Mouse (Mus musculus) heart, embryonic 14.5 days (tissue): ENCODE data around the gene Fgd2. TPM values are rescaled to one million over a fixed set of nuclear protein-coding genes. Genes with fewer than 3 reads are reported as not detected.

Experiments used
- ATAC-seq: fragments of 200-750 bp; cut with Nextera tagmentation; 2 replicates; pipeline ENCODE4 v1.8.0; 2017; ENCODE audit warnings: low read depth, moderate TSS enrichment; ENCODE audit not compliant: insufficient number of reproducible peaks, insufficient read depth, low FRiP score
- H3K27ac ChIP-seq, 2 experiments: fragments of 200-500 bp in 1 of 2; fragments of 300-500 bp in 1 of 2; sonication (generic) in 1 of 2; replicated peaks in 1 of 2; 2 replicates each; pipeline ENCODE4 v1.5.1; 2012 to 2014; ENCODE audit warnings: low read depth in 2 of 2, low read length in 2 of 2, control low read depth in 1 of 2, mild to moderate bottlenecking in 1 of 2, mixed read lengths in 1 of 2; ENCODE audit not compliant: control insufficient read depth in 1 of 2, insufficient read depth in 1 of 2
- H3K27me3 ChIP-seq: fragments of 300-500 bp; sonication (generic); 2 replicates; pipeline ENCODE4 v1.6.1; 2014; ENCODE audit warnings: mild to moderate bottlenecking, low read length, control low read depth; ENCODE audit not compliant: control insufficient read depth, insufficient read depth
- H3K36me3 ChIP-seq: fragments of 300-500 bp; sonication (generic); 2 replicates; pipeline ENCODE4 v1.6.1; 2014; ENCODE audit warnings: mild to moderate bottlenecking, control low read depth, low read length, mixed read lengths; ENCODE audit not compliant: control insufficient read depth, insufficient read depth
- H3K4me1 ChIP-seq, 2 experiments: fragments of 200-500 bp in 1 of 2; fragments of 300-500 bp in 1 of 2; sonication (generic) in 1 of 2; 2 replicates each; pipeline ENCODE4 v1.6.1; 2012 to 2014; ENCODE audit warnings: low read length in 2 of 2, control low read depth in 1 of 2, mixed read lengths in 1 of 2; ENCODE audit not compliant: control insufficient read depth in 2 of 2, insufficient read depth in 2 of 2
- H3K4me2 ChIP-seq: fragments of 300-500 bp; sonication (generic); 2 replicates; pipeline ENCODE4 v1.6.1; 2014; ENCODE audit warnings: mild to moderate bottlenecking, low read length
- H3K4me3 ChIP-seq, 2 experiments: fragments of 200-500 bp in 1 of 2; fragments of 300-500 bp in 1 of 2; sonication (generic) in 1 of 2; 2 replicates each; pipeline ENCODE4 v1.5.1; 2012 to 2014; ENCODE audit warnings: low read length in 2 of 2, mild to moderate bottlenecking in 2 of 2, control low read depth in 1 of 2, low read depth in 1 of 2, moderate library complexity in 1 of 2; ENCODE audit not compliant: control insufficient read depth in 1 of 2, insufficient read depth in 1 of 2
- H3K9ac ChIP-seq: fragments of 300-500 bp; sonication (generic); 2 replicates; pipeline ENCODE4 v1.6.1; 2014; ENCODE audit warnings: mild to moderate bottlenecking, low read length
- H3K9me3 ChIP-seq: fragments of 300-500 bp; sonication (generic); 2 replicates; pipeline ENCODE4 v1.6.1; 2016; ENCODE audit warnings: low read length, control low read depth; ENCODE audit not compliant: control insufficient read depth
- WGBS: fragments of 180-500 bp; shearing (Covaris S2); extraction: QIAGEN DNeasy Blood & Tissue Kit; methylation state at CpG from one replicate; pipeline ENCODE4 v1.1.7; 2014; 5-methylcytosine and 5-hydroxymethylcytosine counted together
- polyA plus RNA-seq: library from polyadenylated mRNA; unstranded; fragments of >200 nt; fragmentation: Nextera tagmentation; extraction: Ambion mirVana; gene quantifications from 2 replicates; pipeline ENCODE4 v1.2.1, GENCODE M21; 2014

Gene Fgd2
- polyA plus RNA-seq, 1 experiment from 2014 or later: 2.8 TPM

DNA sequence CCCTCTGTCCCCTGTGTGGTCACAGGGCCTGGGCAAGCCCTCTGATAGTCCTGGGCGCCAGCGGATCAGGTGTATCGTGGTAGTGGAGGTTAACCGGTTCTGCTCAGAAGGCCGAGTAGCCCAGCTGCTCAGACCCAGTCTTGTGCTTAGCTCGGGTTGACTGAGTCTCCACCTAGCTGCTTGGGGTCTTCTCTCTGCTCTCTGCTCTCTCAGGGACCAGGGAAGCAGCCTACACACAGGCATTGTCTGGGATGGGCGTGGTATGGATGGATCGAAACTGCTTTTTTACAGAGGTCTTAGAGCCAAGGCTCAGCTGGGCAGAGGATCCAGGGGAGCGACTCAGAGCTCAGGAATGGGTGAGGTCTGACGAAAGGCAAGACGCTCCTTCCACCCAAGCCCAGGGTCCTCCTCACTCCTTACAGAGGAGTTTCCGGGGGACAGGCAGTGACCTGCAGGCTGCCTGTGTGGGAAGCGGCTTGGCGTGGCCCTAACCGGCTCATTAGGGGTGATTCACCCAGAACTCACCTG, 41.1 kb downstream of the Fgd2 start:
- Histone ChIP-seq H3K27me3 (no peaks in the 10 kb centered on the region), H3K4me1 (peaks cover 14 to 26% of the 10 kb centered on the region in 2 experiments), H3K9me3 (no peaks in the 10 kb centered on the region), H3K4me2 (no peak overlapping the region), H3K4me3 (no peak overlapping the region), H3K9ac (no peak overlapping the region; the same call in 1 of the 2 replicates), H3K36me3 (no peaks in the 10 kb centered on the region), H3K27ac (no peak overlapping the region)
- no peak for ATAC-seq
- 75% methylated on average over 15 of the region's 15 CpGs for WGBS

DNA sequence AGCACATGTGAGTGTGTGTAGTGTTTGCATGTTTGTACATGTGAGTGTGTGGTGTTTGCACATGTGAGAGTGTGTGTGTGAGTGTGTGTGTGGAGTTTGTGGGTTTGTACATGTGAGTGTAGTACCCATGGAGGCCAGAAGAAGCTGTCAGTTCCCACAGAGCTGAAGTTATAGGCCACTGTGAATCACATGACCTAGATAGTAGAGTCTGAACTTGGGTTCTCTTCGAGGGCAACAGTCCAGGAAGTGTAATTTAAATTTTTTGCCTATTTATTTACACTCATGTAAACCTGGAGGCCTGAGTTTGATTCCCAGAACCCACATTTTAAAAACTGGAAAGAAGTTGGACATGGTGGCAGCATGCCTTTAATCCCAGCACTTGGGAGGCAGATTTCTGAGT, 42.5 kb downstream of the Fgd2 start:
- Histone ChIP-seq H3K4me2 (no peak overlapping the region), H3K4me1 (peaks cover 8 to 12% of the 10 kb centered on the region in 2 experiments), H3K27ac (no peak overlapping the region), H3K9me3 (no peaks in the 10 kb centered on the region), H3K9ac (no peak overlapping the region), H3K36me3 (no peaks in the 10 kb centered on the region), H3K27me3 (no peaks in the 10 kb centered on the region), H3K4me3 (no peak overlapping the region)
- no peak for ATAC-seq
- 74% methylated on average over 1 of the region's 1 CpGs for WGBS

DNA sequence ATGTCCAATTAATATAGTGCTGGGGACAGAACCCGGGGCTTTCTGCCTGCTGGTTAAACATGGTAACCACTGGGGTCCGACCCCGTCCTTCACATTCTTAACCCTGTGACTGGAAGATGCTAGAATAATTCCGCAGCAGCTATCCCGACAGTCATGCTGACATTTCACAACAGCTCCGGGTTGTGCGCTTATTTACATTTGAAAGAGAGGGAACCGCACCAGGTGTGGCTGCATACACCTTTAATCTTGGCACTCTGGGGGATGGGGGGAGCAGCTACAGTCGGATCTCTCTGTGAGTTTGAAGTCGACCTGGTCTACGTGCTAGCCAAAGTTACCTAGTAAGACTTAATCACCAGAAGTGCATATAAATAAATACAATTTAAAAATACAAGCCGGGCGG, 44.8 kb downstream of the Fgd2 start:
- H3K36me3 ChIP-seq: no peaks in the 10 kb centered on the region
- H3K9ac ChIP-seq: no peak overlapping the region
- H3K4me1 ChIP-seq: peaks cover 2 to 3% of the 10 kb centered on the region in 2 experiments; a peak in 3 of 4 replicates
- H3K27me3 ChIP-seq: no peaks in the 10 kb centered on the region
- no peak overlapping the region for H3K4me3 ChIP-seq
- H3K9me3 ChIP-seq: no peaks in the 10 kb centered on the region
- WGBS: 56% methylated on average over 13 of the region's 13 CpGs
- no peak for ATAC-seq
- no peak overlapping the region for H3K4me2 ChIP-seq
- H3K27ac ChIP-seq: no peak overlapping the region

DNA sequence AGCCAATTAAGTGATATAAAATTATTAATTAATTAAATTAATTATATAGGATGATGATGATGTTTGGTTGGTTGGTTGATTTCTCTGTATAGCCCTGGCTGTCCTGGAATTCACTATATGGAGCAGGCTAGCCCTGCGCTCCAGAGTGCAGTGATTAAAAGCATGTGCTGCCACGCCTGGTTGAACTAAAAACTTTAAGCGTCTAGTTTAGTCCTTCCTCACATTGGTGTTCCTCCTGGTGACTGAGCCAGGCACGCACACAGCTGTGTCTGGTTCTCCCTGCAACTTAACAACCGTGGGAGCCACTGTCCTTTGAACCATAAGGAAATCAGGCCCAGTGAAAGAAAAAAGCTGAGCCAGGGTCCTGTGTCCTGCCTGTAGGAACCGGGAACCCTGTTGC, 45.4 kb downstream of the Fgd2 start:
- WGBS: 68% methylated on average over 6 of the region's 6 CpGs
- ATAC-seq: no peak
- Histone ChIP-seq H3K9me3 (no peaks in the 10 kb centered on the region), H3K27me3 (no peaks in the 10 kb centered on the region), H3K27ac (no peak overlapping the region), H3K36me3 (no peaks in the 10 kb centered on the region), H3K4me2 (no peak overlapping the region), H3K4me1 (peaks cover 2 to 3% of the 10 kb centered on the region in 2 experiments; a peak in 3 of 4 replicates), H3K4me3 (no peak overlapping the region), H3K9ac (no peak overlapping the region)

DNA sequence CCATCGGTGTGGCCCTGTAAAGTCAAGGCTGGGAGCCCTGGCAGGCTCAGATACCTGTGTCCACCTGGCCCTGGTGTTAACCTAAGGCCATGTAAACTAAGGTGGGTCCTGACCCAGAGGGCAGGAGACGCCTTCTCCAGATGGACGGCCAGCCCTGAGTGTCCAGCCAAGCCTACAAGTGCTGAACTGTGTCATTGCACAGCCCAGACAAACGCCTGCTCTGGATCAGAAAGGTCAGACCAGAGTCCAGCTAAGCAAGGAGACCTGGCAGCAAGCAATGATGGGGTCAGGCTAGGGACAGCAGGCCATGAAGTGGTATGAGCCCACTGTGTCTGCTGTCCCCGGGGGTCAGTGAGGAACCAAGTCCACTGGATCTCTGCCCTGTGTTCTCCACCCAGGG, 46.7 kb downstream of the Fgd2 start:
- WGBS: 80% methylated on average over 5 of the region's 5 CpGs
- no peak overlapping the region for H3K4me2 ChIP-seq
- no peak for ATAC-seq
- H3K27ac ChIP-seq: no peak overlapping the region
- no peak overlapping the region for H3K4me3 ChIP-seq
- H3K9me3 ChIP-seq: no peaks in the 10 kb centered on the region
- no peak overlapping the region for H3K9ac ChIP-seq
- no peaks in the 10 kb centered on the region for H3K27me3 ChIP-seq
- no peaks in the 10 kb centered on the region for H3K36me3 ChIP-seq
- peaks cover 2 to 3% of the 10 kb centered on the region in 2 experiments; a peak in 3 of 4 replicates for H3K4me1 ChIP-seq

DNA sequence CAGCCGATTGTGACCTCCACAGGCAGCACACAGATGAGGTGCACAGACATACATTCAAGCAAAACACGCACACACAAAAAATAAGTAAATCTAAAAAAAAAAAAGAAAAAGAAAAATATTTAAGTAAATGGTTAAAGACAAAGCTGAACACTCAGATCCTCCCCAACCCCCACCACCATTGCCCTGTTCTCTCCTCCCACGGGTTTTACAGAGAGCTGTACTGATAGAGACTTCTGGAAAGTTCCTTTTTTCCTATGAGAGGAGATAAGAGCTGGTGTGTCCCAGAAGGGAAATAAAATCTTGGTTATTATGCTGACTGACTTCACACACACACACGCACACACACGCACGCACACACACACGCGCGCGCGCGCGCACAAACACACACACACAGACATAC, 47.6 kb downstream of the Fgd2 start:
- no peak overlapping the region for H3K27ac ChIP-seq
- H3K4me2 ChIP-seq: no peak overlapping the region
- H3K9me3 ChIP-seq: no peaks in the 10 kb centered on the region
- WGBS: 87% methylated on average over 13 of the region's 13 CpGs
- no peak overlapping the region for H3K4me3 ChIP-seq
- no peak overlapping the region for H3K9ac ChIP-seq
- no peak for ATAC-seq
- H3K4me1 ChIP-seq: peaks cover 2 to 3% of the 10 kb centered on the region in 2 experiments; a peak in 3 of 4 replicates
- H3K36me3 ChIP-seq: no peaks in the 10 kb centered on the region
- H3K27me3 ChIP-seq: no peaks in the 10 kb centered on the region

DNA sequence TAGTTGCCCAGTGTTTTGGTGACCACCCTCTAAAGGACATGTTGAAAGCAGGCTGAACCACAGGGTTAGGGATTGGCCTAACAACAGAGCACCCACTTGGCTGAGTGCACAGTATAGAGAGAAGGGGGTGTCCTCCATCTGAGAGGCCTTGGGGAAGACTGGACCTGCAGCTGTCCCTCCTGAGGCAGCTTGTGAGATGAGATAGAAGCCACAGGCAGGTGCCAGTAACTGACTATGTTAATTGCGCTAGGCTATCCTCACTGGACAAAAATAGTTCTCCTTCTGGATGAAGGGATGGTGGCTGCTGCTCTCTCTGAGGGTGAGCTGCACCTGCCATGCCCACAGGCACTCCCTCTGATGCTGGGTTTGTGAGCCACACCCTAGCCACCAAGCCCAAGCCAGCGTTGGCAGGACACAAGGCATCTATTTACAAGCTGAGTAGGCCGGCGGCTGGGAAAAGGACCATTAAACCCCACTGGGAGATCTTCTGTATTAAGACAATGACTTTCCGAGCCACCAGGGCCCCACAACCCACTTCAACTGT, 49.2 kb downstream of the Fgd2 start:
- Histone ChIP-seq H3K36me3 (no peaks in the 10 kb centered on the region), H3K4me2 (no peak overlapping the region), H3K9ac (no peak overlapping the region), H3K27me3 (no peaks in the 10 kb centered on the region), H3K27ac (no peak overlapping the region), H3K9me3 (no peaks in the 10 kb centered on the region), H3K4me3 (no peak overlapping the region), H3K4me1 (peaks cover 2 to 3% of the 10 kb centered on the region in 2 experiments; a peak in 3 of 4 replicates)
- WGBS: 76% methylated on average over 5 of the region's 5 CpGs
- ATAC-seq: no peak
